Mouse (Mus musculus) 3T3-L1 (cell line): Measurements from ENCODE around the gene Ctsd.
"Not testable (repeated sequence)": the region's sequence is repeated elsewhere in the genome, so short reads cannot be mapped to it uniquely, and the experiment has no call there.

Experiments used
- DNase-seq: peaks from one replicate; pipeline ENCODE4 v3.0.0-alpha.2; 2015; ENCODE audit warnings: low read depth, low spot score

Ctsd gene

DNA sequence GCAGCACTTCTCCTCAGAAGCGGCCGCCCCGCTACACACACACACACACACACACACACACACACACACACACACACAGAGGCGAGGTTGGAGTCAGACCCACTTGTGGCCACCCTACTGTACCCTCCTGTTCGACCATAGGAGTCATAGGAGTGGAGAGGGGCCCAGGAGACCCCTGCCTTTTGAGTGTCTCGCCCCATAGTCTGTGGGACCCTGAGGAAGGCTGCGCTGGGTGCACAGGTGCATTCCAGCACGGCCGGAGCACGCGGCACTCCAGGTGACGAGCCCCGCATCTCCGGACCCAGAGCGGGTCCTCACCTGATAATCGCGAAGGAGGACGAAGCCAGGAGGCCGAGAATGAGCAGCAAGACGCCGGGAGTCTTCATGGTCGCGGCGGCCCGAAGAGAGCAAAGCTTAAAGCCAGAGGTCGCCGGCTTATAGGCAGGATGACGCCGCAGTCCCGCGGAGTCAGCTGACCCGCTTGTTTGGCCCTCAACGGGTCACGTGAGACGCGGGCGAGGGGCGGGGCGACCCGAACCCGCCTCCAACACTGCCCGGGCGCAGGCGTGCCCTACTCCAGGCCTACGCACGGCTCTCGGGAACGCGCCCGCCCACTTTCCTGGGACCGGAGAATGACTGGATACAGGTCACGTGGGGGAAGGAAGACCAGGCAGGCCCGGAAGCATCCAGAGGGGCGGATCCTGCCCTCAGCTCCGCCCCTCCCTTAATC lies at the start of gene Ctsd:
TSS of gene Ctsd (minus strand) at position 620 of the 730 bp plus-strand sequence.
- DNase-seq: peak; percentile 97

DNA sequence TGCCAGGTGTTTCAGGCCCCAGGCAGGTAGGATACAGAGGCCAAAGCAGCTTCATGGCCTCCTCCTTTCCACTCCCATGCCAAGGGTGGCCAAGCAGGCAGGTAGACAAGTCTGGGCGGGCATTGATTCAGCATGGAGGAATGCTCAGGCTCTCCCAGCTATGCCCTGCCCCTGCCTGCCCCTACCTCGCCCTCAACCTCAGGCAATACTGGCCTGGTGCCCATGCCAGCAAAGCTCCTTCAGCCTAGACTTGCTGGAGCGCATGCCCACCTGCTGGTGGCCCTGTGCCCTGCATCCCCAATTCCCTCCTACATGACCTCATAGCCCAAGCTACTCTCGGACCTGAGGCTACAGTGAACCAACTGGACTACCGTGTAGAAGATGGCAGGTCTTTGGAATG lies 49.5 kb upstream of the Ctsd start:
- DNase-seq: peak; percentile 75

DNA sequence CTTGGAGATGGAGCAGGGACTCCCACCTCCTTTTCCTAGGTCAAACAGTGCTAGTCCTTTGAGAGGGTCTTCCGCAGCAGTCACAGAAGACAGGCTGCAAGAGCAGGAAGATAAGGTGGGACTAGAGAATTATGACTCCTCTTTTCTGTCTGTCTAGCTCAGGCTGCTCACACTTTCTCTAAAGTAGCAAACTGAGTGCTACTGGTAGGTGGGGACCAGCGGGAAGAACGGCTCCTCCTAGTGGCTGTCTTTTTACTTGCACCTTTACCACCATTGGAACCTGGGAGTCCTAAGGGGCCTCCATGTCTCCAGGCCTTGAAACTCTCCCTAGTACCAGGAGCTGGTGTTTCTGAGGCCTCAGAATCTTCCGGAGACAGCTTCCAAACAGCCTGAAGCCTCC lies 47.7 kb upstream of the Ctsd start:
- peak; percentile 88 for DNase-seq

DNA sequence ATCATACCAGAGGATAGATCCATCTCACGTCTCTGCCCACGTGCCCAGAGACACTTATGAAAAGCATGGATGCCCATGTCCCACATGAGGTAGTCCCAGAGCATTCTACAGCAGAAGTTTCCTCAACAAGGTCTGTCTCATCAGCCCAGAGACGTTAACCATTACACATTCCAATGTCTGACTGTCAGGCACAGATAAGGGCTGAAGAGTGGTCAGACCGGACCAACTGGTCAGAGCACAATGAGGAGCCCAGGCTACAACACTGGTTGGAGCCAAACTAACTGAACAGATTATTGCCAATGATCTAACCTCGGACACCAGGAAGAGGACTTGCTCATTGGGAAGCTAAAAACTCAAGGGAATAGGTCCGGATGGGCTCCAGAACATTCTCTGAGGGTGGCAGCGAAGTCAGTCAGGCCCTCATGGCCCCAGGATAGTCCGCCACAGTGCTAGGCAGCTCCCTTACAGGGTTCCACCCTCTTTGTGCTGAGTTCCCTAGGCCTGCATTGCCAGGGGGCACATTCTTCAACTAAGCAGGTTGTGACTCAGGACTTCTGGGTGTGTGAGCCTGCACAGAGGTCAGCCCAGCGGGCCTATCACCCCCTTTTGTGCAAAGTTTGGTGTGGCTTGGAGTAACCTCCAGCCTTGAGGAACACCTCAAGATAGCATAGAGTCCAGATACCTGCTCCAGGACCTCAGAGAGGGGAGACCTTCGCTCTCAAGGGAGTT lies 46.5 kb upstream of the Ctsd start, which contains the start of gene Syt8:
TSS of gene Syt8 (plus strand) at position 714 of the 729 bp plus-strand sequence.
- peak; percentile 66 for DNase-seq

DNA sequence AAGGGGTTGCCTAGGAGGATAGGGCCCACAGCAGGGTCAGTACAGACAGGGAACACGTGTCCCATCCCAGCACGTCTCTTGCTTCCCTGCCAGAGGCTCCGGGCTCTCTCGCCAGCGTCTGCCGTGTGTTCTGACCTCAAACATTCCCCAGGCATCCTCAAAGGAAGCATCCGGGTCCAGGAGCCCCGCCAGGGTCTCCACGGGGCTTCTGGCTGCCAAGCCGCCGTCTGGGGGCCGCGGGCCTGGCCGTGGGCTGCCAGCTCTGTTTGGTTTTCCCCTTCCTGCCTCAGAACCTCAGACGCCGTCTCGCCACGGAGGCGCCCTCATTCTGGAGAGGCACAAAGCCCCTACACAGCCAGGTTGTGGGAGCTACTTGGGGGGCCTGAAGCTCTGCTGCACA lies 45.8 kb upstream of the Ctsd start:
- DNase-seq: no peak

DNA sequence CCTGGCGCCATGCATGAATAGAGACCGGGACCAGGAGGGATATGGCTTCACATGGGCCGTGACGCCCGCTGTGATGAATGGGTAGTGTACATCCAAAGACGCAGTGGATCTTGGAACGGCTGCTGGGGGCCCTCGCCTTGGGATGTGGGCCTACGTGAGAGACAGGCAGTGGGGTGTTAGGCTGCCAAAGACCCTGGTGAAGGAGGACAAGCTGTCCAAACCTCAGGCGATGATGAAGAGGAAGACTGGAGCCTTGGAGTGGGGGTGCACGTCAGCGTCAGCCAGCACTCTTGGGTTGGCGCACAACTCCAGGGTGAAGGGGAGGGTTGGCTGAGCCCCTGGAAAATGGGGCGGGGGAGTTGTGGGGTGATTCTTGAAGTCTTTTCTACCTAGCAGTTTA lies 43.3 kb upstream of the Ctsd start:
- DNase-seq: no peak

DNA sequence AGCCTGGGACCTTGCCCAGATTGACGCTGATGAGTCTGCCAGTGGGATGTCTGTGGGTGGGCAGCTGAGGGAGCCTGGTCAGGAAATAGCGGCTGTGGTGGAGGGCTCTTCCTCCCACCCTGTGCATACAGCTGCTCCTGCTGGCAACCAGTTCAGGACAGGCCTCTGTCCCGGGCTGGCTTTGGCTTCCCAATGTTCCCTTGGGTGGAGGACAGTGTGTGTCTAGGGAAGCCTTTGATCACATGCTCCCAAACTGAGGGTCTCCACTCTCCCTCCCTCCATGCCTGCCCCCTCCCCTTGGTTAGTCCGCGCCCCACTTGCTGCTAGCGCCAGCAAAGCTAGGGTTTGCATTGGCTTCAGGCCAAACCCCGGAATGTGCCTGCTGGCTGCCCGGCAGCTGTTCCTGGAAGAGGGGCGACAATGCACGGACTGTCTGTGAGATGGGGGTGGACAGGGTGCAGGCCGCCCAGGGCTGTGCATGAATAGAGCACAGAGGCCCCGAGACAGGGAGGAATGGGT lies 42.4 kb upstream of the Ctsd start:
- no peak for DNase-seq

DNA sequence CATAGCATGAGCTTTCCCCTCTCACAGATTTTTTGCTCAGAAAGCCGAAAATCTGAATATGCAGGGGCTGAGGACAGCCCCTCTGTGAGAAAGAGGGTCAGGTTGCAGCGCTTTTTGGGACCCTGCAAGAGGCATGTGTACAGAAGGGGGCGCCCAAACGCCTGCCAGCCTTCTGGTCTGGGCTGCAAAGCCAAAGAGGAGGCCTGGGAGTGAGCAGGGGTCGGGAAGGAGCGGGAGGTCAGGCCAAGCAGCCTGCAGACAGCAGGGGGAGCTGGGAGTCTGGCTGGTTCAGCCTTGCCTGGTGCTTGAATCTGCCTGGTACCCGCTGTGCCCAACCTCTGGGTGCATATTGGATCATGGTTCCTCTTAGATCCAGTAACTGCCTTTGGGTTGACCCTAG lies 40.4 kb upstream of the Ctsd start:
- no peak for DNase-seq

DNA sequence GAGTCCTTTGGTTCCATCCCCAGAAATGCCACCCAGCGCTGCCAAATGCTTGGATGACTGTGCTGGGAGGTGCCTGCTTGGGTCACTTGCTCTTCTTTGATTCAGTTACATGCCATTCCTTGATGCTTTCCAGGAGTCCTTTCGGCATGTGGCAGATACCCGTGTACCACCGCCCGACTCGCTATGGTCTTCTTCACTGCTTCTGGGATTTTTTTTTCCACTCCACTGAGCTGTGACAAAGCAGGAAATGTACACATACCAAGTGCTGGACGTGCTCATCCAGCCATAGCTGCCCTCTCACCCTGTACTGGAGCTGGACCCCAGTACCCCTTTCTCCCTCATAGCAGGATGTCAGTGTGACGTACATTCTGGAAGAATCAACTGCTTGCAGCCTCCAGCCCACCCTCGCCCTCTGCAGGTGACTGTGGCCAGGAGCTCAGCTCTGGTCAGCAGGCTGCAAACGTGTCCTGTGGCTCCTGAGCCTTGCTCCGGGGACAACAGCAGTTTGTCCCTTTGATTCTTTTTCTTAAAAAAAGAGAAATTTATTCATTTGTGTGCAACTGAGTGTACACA lies 37.9 kb upstream of the Ctsd start:
- DNase-seq: no peak

DNA sequence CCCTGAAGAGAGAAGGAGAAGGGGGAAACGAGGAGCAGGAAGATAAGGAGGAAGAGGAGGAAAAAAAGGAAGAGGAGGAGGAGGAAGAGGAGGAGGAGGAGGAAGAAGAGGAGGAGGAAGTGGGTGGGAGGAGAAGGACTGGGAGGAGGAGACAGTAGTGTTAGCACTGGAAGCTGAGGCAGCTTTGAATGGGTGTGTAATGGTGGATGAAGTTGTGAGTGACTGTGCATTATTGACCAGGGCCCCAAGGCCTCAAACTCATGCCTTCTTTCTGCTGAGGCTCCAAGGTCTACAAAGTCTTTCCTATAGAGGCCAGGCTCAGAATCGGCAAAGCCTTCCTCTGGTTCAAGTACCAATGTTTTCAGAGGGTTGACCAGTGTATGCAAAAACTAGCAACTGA lies 34.0 kb upstream of the Ctsd start:
- DNase-seq: no peak

DNA sequence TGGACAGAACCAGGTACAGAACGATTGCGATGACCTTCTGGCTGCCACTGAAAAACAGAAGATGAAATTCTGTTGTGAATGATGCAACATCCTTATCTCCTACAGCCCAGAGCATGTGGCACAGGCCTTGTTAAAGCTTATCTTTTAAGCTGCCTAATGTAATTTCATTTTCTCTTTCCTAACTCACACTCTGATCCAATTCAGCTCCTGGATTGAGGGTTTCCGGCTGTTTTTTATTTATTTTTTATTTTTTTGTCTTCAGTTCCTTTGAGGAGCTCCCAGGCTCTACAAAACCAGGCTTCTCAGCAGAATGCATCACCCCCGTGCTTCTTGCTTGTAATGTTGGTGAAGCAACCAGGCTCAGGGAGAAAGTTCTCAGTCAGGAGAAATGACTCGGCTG lies 32.0 kb upstream of the Ctsd start:
- no peak for DNase-seq

DNA sequence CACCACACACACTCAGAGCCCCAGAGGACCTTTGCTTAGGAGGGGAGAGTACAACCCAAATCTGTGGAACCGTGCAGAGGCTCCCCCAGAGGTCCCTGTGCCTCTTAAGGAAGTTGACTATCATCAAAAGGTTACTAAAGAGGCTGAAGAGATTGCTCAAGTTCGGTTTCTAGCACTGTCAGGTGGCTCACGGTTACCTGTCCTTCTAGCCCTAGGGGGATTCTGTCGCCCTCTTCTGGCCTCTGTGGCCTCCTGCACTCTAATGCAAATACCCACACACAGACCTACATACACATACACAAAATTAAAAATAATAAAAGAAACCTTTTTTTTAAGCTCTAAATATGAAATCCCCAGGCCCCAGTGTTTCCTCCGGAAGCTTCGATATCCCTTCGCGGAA lies 30.8 kb upstream of the Ctsd start:
- DNase-seq: no peak

DNA sequence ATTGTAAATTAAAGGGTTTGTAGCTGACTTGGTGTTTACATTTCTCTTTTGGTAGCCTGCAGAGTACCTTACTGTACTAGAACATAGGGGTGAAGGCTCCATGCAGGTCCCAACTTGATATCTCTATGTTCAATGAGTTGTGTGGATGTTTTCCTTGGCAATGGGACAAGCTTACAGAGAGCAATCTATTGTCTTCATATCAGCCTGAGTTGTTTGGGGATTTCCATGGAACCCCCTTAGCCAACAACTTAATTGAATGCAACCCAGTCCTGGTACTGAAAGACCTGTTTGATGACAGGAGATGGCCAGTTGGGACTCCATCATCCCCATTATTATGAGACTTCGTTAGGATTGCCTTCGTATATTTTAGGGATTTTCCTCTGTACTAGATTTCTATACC lies 30.2 kb upstream of the Ctsd start:
- DNase-seq: no peak

DNA sequence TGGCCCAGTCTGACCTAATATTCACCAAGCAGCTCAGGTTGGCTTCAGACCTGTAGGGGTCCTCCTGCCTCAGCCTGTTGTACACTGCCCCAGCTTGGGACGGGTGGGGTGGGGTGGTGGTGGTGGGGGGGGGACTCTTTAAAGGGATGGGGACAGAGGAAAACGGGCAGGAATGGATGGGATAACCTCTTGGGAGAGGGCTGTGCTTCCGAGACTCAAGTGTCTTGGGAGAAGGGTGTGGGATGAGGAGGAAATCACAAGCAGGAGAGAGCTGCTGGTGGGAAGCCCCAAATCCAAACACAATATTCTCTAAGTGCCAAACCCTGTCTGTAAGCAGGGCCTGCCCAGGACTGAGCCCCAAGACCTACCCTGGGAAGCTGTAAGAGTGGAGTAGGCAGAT lies 28.4 kb upstream of the Ctsd start:
- DNase-seq: no peak

DNA sequence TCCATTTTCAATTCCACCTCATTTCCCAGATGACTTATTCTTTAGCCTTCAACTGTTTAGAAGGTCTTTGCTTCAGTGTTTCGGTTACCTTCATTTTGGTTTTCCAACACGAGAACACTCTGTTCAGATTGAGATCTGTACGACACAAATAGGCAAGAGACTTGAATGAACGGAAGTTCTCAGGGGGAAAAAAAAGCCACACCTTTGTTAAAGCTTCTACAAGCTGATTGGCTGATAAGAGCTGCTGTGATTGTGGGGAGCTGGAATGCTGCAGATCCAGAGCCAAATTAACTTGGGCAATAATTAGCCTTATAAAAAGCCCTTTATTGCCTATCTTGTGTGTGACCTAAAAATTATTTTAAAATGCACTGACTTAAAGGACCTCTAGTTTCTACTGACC lies 27.5 kb upstream of the Ctsd start:
- DNase-seq: no peak

DNA sequence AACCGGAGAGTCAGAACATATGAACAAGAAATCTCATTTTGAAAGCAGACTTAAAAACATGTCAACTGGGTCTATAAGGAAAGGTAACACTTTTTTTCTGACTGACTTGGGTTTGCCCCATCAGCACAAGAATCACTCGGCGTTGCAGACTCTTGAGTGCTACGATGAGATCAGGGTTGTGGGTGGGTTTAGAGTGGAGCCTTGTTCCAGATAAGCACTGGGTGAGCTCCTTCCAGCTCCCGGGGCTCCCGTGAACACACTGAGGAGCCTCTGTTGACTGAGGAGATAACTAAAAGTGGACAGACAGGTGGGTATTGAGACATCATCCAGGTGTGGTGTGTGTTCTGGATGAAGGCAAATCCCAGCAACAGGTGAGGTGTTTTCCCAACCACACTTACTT lies 25.4 kb upstream of the Ctsd start:
- no peak for DNase-seq

DNA sequence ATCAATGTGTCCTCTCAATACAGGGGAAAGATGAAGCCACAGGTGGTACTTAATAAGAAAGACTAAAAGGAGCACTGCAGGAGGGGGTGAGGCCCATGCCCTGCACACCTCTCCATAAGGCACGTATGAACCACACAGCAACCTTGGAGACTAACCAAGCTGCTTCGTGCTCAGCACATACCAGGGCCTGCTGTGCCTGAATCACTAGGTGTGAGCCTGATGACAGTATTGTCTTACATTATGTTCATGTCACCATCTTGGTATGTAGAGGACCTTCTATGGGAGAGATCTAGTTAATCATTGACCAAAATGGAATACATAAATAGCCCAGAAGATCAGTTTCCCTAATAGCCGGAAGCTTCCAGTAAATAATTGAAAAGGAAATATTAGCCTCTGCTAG lies 21.8 kb upstream of the Ctsd start:
- no peak for DNase-seq

DNA sequence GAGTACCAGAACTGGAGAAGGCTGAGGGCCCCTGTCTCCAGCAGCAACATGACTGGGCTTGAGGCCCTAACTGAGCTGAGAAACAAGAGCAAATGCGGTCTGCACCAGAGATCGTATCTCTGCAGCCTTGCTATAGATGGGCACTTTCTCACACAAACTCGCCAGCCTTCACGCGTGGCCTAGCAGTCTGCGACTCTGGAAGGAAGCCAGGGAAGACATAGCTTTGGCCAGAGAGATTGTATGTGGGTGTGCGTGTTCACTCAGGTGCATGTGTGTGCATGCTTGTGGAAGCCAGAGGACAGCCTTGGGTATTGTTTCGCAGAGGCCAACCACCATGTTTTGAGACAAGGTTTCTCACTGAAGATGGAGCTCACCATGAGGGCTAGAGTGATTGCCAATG lies 20.8 kb upstream of the Ctsd start:
- DNase-seq: no peak

DNA sequence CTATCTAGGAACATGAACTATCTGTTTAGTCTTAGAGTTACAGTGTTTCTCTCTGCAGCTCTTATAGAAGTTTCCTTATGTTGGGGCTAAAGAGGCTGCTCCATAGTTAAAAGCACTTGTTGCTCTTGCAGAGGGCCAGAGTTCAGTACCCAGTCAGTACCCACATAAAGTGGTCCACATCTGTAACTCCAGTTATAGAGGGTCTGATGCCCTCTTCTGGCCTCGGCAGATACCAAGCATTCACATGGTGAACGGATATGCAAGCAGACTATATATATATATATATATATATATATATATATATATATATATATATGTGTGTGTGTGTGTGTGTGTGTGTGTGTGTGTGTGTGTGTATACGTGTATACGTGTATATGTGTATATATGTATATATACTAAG lies 20.1 kb upstream of the Ctsd start:
- DNase-seq: no peak

DNA sequence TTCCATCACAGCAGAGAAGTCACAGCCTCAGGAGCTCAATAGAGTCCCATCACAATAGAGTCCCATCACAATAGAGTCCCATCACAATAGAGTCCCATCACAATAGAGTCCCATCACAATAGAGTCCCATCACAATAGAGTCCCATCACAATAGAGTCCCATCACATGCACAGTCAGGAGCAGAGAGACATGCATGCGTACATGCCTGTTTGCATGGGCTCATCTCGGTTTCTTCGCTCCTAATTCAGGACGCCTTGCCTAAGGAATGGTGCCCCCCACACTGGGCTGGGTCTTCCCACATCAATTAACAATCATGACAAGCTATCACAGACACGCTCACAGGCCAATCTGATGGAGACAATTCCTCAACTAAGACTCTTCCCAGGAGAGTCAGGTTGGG lies 17.3 kb upstream of the Ctsd start:
- not testable (repeated sequence) for DNase-seq

DNA sequence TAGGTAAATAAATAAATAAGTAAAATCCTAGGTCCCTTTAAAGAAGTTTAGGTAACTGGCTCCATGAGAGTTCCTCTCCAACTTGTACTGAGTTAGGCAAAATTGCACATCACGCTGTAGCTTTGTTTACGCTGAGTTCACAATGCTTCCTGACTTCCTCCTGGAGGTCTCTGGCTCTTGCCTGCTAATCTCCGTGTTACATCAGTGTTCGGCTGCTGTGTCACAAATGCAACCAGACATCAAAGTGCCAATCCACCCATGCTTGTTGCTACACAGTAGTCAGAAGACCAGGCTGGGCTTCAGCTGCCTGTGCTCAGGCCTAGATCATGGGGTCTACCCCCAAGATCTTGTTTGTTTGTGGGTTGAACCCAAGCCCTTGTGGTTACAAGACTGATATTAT lies 15.8 kb upstream of the Ctsd start:
- DNase-seq: no peak

DNA sequence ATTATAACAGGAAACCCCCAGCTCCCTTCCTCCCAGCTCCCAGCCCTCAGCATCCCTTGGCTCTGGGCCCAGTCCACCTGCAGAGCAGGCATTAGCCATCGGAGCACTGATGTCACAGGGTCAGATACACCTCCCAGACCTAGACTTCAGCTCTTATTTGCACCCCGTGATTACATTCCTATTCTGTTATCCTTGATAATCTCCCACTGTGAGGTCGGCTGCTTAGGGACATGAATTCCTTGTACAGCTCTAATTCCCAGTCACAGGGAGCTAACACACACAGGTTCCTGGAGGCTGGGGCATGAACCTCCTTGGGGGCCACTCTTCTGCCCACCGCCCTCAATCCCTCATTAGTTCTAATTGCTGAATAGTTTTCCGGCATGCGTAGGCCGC lies 12.9 kb upstream of the Ctsd start:
- DNase-seq: no peak
